Mouse (Mus musculus): ENCODE measurements around the gene Spata3.
A peak's percentile ranks its signal among the peaks of the same experiment; 100 is the strongest.
"Not testable (repeated sequence)": the region's sequence is repeated elsewhere in the genome, so short reads cannot be mapped to it uniquely, and the experiment has no call there.

The Spata3 gene

DNA sequence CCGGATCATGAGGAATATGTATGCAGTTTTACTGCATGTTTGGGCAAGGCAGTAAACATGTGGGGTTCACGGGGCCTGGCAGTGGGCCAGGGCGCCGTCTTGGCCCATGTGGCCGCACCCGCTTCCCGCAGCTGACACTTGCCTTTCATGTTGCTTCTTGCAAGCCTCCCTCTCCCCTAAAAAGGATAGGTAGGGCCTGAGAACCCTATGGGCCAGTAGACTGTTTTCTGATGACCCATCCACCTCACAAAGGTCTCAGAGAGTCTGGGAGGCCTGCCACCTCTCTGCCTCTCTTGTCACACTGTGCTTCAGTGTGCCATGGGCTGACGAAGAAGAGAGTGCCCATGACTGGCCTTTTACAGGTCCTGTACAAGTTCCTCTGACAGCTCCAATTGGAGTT is at the start of gene Spata3:
Gene Spata3 (plus strand): TSS at position 301 of the 400 bp plus-strand sequence.
- no peak for DNase-seq

DNA sequence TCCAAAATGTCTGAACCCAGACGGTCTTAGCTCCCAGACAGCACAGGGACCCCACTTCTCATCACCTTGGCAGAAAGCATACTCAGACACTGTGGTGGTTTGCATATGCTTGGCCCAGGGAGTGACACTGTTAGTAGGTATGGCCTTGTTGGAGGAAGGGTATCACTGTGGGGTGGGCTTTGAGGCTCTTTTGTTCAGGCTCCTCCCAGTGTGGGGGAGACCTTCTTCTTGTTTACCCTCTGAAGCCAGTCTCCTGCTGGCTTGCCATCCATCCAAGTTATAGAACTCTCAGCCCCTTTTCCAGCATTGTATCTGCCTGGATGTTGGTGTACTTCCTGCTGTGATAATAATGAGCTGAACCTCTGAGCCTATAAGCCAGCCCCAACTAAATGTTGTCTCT is 47.5 kb upstream of the Spata3 start:
- DNase-seq: no peak

DNA sequence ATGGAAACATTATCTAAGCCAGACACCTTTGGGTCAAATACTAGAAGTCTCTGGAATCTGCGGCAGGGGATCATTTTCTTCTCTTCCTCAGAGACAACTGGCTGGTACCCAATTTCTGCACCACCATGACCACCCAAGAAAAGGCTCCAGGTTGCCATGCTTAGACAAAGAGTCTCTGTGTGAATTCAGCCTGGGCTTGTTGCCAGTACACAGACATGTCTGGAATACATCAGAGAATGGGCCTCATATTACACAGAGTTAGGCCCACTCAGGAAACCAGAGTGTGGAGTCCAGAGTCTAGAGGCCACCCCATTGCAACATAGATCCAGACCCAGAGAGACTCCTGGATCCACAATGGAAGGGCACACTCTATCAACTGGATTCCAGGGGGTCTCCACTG is 47.1 kb upstream of the Spata3 start:
- DNase-seq: no peak

DNA sequence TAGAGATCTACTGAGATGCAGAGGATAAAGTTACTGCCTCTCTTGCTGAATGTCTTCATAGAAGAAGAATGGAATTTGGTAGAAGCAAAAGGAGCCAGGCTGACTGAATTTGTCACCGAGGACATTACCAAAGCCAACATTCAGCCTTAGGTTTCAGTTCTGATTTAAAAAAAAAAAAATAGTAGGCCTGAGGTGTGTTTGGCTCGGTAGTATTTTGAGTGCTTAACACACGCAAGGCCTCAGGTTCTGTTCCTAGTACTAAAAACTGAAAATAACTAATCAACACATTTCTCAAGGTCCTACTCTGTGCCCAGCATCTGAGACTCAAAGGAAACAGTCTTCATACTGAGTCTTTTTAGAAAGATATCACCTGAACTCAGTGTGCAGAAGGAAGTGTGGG is 45.5 kb upstream of the Spata3 start:
- DNase-seq: no peak

DNA sequence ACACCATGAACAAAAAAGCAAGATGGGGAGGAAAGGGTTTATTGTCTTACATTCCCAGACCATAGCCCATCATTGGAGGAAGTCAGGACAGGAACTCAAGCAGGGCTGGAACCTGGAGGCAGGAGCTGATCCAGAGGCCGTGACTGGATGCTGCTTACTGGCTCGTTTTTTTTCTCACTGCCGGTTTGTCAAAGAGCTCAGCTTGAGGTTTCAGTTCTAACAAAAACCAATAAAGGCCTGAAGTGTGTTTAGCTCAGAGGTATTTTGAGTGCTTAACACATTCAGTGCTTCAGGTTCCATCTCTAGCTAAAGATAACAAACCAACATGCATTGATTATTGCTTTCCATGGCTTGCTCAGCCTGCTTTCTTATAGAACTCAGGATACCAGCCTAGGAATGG is 44.3 kb upstream of the Spata3 start:
- no peak for DNase-seq

DNA sequence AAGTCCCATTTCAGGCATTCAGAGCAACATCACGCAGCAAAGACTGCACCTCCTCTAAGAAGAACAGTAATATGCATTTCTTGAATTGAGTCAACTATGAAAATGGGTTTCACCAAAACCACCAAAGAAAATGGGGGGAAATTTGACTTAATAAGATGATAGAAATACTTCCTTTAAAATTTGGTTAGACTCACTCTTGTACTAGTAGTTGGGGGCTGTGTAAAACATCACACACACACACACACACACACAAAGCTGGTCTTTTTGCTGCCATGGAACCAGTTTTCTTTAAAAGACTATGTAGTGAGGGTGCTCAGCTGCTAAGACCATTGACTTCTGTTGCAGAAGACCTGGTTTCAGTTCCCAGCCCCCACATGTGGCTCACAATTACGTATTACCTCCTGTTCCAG is 43.1 kb upstream of the Spata3 start:
- DNase-seq: no peak

DNA sequence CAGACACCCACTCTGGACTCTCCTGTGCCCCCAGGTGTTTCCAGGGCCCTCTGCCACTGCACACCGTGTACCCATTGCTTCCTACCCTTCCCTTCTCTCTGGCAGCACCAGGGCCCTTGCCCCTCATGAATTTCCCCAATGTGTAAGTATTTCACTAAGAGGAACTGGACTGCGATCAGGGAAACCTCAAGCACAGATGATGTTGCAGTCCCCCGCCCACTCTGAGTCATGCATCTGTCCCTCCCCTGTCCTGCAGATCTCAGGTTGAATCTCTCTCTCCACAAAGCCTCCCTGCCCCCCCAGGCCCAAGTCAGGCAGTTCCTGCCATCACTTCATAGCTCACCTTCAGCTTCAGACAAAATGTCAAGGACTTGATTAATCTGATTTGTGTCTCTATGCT is 38.9 kb upstream of the Spata3 start:
- DNase-seq: no peak

DNA sequence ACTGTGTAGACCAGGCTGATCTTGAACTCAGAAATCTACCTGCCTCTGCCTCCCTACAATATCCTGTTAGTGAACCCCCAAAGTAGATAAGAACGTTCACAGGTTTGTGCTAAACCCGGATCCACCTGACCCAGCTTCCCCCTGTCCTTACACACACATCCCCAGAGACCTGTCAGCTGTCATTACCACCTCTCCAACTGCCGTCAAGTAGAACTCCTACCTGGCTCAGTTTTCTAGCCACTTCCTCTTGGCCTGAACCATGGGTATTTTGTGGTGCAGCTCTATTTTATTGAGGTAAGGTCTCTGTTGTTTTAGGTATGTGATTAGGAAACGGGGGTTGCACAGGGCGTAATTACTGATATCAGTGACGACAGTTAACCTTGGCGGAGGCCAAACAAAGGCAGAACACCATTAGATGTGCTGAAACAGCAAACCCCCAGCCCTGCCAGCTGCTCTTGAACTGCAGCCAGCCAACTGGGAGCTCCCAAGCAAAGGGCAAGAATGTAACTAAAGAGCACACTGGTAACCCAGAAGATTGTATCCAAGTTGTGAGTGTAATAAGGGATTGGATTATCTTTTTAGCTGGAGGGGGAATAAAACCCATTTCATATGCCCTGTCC is 34.8 kb upstream of the Spata3 start:
- DNase-seq: no peak

DNA sequence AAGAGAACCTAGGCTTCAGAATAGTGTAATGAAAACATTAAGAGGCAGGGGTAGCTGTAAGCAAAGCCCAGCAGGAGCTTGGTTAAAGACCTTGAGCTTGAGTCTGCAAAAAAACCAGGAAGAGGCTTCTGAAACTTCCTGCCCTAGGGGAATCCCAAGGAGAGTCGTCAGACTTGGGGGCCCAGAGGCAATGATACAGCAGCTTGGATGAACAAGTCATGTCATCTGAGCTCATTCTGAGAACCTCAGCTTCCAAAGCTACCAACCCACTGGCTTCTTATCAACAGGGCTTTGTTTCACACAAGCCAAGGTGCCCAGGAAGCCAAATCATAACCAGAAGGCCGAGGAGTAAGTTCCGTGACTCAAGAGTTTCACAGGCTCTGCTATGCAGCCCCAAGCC is 30.8 kb upstream of the Spata3 start:
- no peak for DNase-seq

DNA sequence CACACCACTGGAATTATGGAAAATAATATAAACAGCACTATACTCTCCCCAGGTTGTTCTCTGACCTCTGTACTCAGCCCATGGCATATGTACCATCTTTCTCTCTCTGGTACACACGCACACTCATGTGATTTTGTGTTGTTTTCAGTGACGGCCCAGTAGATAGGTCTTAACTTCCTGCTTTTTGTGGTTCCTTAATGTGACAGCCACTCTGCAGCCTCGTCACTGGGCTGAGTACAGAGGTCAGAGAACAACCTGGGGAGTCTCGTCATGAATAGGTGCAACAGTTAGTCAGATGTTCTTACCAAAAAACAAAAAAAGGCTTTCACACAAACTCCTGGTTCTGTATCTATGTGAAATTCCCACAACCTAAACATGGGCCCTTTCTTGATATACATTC is 28.3 kb upstream of the Spata3 start:
- DNase-seq: no peak

DNA sequence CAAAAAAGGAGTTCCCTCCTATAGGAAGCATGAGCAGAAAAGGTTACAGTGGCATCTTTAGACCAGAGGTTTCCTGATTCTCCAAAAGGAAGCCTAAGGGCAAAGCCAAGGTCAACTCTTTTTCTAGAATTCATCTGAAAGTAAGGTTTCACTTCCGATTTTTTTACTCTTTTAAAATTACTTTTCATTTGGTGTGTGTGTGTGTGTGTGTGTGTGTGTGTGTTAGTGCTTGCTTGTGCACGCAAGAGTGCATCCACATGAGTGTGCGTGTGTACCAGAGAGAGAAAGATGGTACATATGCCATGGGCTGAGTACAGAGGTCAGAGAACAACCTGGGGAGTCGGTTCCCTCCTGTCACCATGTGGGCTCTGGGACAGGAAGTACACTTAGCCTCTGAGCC is 27.7 kb upstream of the Spata3 start:
- DNase-seq: not testable (repeated sequence)

DNA sequence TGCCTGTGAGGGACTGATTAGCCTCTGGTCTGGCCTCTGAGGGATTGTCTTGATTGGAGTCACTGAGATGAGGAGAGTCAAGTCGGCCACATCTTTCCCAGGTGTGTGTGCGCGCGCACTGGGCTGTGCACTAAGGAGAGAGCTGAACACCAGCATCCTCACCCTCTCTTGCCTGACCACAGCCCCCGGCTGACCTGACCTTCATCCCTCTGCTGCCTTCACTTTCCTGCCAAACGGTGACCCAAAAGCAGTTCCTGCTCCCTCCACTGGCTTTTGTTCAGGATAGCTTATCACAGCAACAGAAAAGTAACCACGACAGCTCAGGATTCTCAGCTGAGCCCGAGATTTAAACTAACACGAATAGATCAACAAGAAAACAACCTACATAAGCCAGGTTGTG is 24.4 kb upstream of the Spata3 start:
- DNase-seq: no peak

DNA sequence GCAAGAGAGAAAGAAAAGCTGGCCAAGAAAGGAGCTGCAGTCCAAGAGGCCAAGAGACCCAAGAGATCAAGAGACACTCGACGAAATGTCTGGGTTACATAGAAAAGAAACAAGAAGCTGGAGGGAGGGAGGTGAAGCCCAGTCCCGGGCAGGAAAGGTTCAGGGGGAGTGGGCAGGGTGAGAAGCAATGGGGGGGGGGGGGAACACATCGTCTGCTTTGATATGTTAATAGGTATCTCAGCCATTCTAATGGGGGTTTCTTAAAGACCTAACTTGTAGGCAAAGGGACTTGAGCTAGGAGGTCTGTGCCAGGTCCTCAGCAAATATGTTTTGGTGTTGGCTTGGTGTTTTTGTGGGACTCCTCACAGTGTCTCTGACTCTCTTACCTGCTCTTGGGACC is 23.1 kb upstream of the Spata3 start:
- DNase-seq: no peak

DNA sequence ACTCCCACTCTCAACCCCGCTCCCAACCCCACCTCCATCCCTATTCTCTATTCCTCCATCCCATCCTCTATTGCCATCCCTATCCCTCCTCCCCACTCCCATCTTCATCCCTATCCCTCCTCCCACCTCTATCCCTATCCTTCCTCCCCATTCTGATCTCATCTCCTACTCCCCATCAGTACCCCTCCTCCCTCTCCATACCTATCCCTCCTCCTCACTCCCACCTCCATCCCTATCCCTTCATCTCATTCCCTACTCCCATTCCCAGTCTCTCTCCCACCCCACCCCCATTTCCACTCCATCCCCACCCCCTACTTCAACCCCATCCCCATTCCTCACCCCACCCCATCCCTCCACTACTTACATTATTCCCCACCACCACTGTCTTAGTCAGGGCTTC is 19.4 kb upstream of the Spata3 start:
- no peak for DNase-seq

DNA sequence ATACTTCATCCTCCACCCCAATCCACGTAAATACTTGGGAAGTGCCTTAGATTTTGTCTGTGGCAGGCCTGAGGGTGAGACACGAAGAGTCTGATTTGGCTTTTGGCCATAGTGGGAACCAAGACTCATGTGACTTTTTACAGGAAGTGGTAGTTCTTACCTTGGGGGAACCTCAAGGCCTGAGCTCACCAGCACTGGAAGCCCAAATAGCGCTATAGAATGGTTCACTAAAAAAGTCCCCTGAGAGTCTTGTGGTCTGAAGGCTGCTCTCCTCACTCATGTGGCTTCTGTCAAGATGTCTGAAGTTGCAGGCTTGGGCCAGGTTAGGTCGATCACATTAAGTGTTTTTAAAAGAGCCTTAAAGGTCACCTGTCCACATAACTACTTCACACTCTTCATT is 18.6 kb upstream of the Spata3 start:
- no peak for DNase-seq

DNA sequence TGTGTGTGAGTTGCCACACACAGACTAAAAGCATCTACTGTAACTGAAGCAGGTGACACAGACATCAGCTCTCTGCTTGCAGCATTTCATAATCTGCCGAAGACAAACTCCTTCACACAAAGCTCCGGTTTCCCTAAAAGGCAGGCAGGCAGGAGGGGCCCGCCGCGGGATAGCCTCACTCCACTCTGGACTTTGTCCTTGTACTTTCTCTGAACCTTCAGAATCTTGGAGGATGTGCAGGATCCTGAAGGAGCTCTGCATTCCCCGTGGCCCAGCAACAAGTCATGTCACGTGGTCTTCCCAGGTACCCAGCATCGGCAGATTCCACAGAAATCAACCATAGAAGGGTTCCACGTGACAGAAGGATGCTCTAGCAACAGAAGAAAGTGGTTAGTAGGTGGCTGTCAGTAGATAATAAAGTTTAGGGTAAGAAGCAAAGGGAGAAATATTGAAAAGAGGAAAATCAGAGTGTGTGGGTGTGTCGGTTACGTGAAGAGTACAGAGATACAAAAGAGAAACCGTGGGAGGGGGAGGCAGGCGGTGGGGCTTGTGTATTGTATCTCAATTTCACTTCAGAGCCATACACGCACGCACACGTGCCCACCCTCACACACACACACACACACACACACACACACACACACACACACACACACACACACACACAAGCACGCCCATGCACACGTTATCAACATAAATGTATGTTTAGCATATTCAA is 16.6 kb upstream of the Spata3 start:
- DNase-seq: no peak

DNA sequence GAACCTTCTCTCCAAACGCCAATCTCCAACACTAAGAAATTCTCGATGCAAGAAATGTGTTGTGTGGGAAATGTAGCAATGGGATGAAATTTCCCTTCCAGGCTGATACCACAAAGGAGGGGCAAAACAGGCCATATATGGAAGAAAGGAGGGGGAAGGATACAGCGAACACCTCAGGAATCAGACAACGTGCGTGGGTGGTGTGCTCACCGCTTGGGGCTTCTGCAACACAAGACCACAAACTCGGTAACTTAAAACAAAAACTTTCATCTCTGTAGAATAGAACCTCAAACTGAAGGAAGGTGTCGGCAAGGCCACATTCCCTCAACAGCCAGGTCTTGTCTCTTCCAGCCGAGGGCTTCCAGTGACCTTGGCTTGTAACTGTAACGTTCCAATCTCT is 11.1 kb upstream of the Spata3 start:
- DNase-seq: no peak

DNA sequence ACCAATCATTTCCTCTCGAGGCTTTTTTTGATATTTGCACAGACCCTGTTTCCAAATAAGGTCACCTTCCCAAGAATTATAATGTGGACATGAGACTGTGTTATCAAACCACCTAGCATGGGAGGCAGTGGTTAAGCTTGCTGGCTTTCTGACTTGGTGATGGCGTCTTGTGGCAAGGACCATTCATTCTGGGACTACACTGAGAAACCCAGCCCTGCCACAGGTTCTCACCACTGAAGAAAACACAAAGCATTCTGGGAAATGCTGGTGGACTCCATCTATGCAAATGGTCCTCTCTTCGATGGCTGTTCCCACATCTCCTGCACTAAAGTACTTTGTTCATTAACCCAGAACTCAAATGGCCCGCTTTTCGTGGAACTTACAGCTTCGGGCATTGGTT is 10.6 kb upstream of the Spata3 start:
- no peak for DNase-seq

DNA sequence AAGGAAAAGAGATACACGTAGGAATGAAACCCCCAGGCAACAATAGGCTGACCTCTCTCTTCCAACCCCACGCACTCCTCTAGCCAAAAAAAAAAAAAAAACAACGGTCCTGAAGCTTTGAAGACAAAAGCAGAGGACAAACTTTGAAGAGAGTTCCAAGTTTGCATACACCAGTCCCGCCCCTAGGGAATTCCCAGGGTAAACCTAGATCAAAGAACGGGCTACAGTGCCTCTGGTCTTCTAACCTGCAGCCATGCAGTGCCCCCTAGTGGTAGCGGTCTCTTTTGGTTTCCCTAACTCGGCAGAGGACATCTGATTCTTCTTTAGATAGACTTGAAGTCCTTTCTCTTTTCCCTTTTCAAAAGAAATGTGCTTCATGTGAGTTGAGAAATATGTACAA is 8.8 kb upstream of the Spata3 start:
- DNase-seq: peak; percentile 75

DNA sequence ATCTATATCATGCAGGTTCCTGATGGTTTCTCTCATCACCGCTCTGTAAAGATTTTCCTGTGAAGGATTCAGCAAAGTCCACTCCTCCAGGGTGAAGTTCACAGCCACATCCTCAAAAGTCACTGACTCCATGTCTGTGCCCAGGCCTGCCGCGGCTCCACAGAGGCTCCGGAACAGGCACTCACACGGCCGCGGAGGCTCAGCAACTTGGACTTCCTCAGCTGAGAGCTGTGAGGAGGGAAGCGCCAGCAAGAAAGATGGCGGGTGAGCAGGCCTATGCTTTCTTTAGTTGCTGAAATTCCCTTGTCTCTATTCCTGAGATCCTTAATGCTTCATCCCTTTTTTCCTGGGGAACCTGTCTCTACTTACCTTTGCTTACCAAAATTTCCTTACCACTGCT is 858 bp upstream of the Spata3 start:
- not testable (repeated sequence) for DNase-seq

DNA sequence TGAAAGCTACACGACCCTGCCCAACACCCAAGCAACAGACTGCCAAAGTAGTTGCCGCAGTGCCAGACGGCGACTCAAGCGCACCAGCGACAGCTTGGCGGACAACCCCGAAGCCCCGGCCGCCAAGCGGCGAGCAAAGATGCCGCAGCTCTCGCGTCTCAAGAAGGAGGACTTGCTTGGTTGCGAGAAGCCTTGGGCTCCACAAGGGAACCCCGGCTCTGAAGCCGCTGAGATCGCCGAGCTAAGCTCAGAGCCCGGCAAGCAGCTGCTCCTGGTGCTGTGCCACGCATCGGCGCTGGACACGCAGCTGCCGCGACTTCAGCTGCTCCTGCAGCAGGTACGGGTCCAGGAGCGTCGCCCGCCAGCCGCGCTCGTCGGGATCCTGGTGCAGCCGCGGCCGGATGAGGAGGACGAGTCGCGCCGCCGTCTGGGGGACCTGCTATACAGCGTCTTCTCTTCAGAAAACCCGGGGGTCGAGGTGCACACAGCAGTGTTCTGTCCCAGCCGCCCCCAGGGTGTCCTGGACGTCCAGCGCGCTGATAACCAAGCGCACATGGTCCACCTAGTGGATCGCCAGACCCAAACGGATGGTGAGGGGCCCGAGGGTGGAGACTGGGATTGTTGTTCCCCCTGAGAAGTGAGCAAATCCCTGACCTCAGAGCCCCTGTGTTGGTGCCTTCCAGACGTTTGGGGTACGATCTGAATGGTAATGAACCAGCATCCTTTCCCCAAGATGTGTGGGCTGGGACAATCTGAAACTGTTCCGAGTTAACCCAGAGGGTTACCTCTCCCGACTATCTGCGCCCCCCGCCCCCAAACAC is 1.8 kb downstream of the Spata3 start:
- DNase-seq: peak; percentile 32

DNA sequence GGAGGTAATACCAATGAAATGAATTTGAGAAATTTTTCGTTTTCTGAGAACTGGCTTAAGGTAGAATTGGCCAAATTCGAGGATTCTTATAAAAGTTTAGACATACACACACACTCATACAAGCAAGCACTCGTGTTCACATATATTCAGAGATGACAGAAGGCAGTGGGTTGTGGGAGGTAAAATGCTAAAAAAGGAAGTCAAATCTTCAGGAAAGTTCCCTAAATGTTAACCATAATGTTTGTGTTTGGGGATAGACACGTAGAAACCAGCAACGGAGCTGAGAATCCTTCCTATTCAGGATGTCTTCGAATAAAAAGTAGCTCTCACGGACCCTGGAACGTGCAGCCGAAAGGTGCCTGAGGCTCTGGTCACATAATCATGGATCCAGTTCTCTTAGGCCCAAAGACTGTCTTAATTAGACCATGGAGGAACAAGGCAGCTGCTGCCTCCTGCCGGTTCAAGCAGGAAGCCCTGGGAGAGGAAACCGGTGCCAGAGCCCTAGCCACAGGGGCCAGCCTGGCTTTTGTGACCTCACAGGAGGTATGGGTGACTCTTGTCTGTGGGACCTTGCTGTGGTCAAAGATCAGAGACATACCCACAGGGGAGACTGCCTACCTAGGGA is 4.9 kb downstream of the Spata3 start:
- no peak for DNase-seq

DNA sequence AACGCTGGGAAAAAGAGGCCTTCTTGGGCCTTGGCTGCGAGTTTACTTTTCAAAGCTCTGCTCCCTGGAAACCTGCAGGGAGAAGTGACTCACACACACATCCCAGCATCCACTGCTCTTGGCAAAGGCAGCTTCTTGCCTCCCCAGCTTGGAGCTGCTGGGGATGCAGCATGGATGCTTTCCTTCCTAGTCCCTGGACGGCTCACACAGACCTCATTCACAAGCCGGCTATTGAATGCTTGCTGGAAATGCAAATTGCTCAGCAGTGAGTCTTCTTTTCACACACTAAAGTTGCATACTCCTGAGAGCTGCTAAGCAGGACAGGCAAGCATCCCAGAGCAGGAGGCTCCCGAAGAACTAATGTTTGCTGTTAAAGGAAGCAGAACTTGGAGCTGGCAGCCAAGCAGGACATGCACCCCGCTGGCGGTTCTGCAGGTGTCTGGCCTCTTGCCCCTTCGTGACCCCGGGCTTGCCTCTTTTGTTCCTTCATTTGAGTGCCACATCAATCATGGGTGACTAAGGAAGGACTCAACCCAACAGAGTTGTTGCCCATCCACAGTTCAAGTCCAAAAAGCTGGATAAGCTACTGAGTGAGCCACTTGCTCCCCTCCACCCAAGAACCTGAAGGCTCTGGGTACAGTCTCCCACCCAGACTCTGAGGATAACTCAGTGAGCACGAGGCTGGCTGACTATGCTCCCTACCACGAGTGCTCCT is 15.8 kb downstream of the Spata3 start:
- DNase-seq: peak; percentile 26
